Mouse (Mus musculus) forebrain, embryonic 16.5 days (tissue): ENCODE data around the gene Lmnb2. TPM values are rescaled to one million over a fixed set of nuclear protein-coding genes. Genes with fewer than 3 reads are reported as not detected.

Experiments used
- ATAC-seq: fragments of 200-750 bp; cut with Nextera tagmentation; 2 replicates; pipeline ENCODE4 v1.8.0; 2017; ENCODE audit warnings: mild to moderate bottlenecking, moderate library complexity
- H3K27ac ChIP-seq: fragments of 300-500 bp; sonication (generic); 2 replicates; pipeline ENCODE4 v1.5.1; 2014; ENCODE audit warnings: low read length, control low read depth
- H3K27me3 ChIP-seq: fragments of 300-500 bp; sonication (generic); replicated peaks from 2 replicates; pipeline ENCODE4 v1.6.1; 2014; ENCODE audit warnings: low read length; ENCODE audit not compliant: control insufficient read depth, insufficient read depth
- H3K36me3 ChIP-seq: fragments of 300-500 bp; sonication (generic); 2 replicates; pipeline ENCODE4 v1.6.1; 2014; ENCODE audit not compliant: control insufficient read depth, insufficient read depth
- H3K4me1 ChIP-seq: fragments of 300-500 bp; sonication (generic); replicated peaks from 2 replicates; pipeline ENCODE4 v1.6.1; 2014; ENCODE audit warnings: low read length; ENCODE audit not compliant: control insufficient read depth, insufficient read depth
- H3K4me2 ChIP-seq: fragments of 300-500 bp; sonication (generic); 2 replicates; pipeline ENCODE4 v1.6.1; 2014; ENCODE audit warnings: mild to moderate bottlenecking, low read length, control low read depth
- H3K4me3 ChIP-seq: fragments of 300-500 bp; sonication (generic); replicated peaks from 2 replicates; pipeline ENCODE4 v1.5.1; 2014; ENCODE audit warnings: mild to moderate bottlenecking, low read length, control low read depth
- H3K9ac ChIP-seq: fragments of 300-500 bp; sonication (generic); replicated peaks from 2 replicates; pipeline ENCODE4 v1.6.1; 2014; ENCODE audit warnings: low read depth, low read length, control low read depth
- H3K9me3 ChIP-seq: fragments of 300-500 bp; sonication (generic); 2 replicates; pipeline ENCODE4 v1.6.1; 2016; ENCODE audit warnings: low read length; ENCODE audit not compliant: control insufficient read depth
- WGBS: fragments of 180-500 bp; shearing (Covaris S2); extraction: QIAGEN DNeasy Blood & Tissue Kit; methylation state at CpG from one replicate; pipeline ENCODE4 v1.1.7; 2014; 5-methylcytosine and 5-hydroxymethylcytosine counted together
- polyA plus RNA-seq: library from polyadenylated mRNA; unstranded; fragments of >200 nt; fragmentation: Nextera tagmentation; extraction: Ambion mirVana; gene quantifications from 2 replicates; pipeline ENCODE4 v1.2.1, GENCODE M21; 2015

The Lmnb2 gene
- polyA plus RNA-seq, 1 experiment from 2014 or later = 59.8 TPM

GRCm38 (mm10) chr10:80856267-80856666 lies 61.8 kb downstream of the Lmnb2 start:
- H3K4me1 ChIP-seq = peaks cover 30% of the 10 kb centered on the region

GRCm38 (mm10) chr10:80855749-80856073 lies 62.3 kb downstream of the Lmnb2 start:
- Histone ChIP-seq H3K27ac (no peak overlapping the region), H3K4me1 (peaks cover 30% of the 10 kb centered on the region), H3K9ac (peak overlapping the region; percentile 84), H3K4me3 (peak overlapping the region; percentile 69), H3K36me3 (peaks cover 16% of the 10 kb centered on the region), H3K9me3 (no peaks in the 10 kb centered on the region), H3K27me3 (no peaks in the 10 kb centered on the region), H3K4me2 (peak overlapping the region; percentile 99)
- ATAC-seq = no peak
- 25% methylated on average over 11 of the region's 11 CpGs for WGBS

More at GRCm38 (mm10) chr10:80856267-80856666, 61.8 kb downstream of the Lmnb2 start:
- no peak overlapping the region for H3K9ac ChIP-seq
- ATAC-seq = no peak
- peaks cover 13% of the 10 kb centered on the region for H3K36me3 ChIP-seq
- H3K27me3 ChIP-seq = no peaks in the 10 kb centered on the region
- WGBS = 64% methylated on average over 3 of the region's 3 CpGs
- no peak overlapping the region for H3K27ac ChIP-seq
- H3K9me3 ChIP-seq = no peaks in the 10 kb centered on the region
- peak overlapping the region; percentile 99 for H3K4me2 ChIP-seq
- peak overlapping the region; percentile 69; the same call in 1 of the 2 replicates for H3K4me3 ChIP-seq

- ATAC-seq = peak; percentile 88
- Histone ChIP-seq H3K36me3 (peaks cover 16% of the 10 kb centered on the region), H3K9ac (peak within 1 kb of the TSS; percentile 84), H3K27ac (peak within 1 kb of the TSS; percentile 78), H3K4me1 (peaks cover 30% of the 10 kb centered on the region), H3K4me3 (peak within 1 kb of the TSS; percentile 69), H3K27me3 (no peaks in the 10 kb centered on the region), H3K9me3 (no peaks in the 10 kb centered on the region), H3K4me2 (peak within 1 kb of the TSS; percentile 99)
- under 1% methylated on average over 81 of the region's 81 CpGs for WGBS
Observed at GRCm38 (mm10) chr10:80854913-80855748, 62.9 kb downstream of the Lmnb2 start, which contains the start of the genes Lsm7 and Sppl2b. Lsm7 (minus strand) TSS chr10:80855209. Sppl2b (plus strand) TSS chr10:80855275.

Other genes with a start within 250 kb of the Lmnb2 start
- gene Mknk2, start 240.1 kb downstream of the Lmnb2 start, polyA plus RNA-seq = 57.1 and 61.2 TPM in 2 replicates
- 56.9 and 59.4 TPM in 2 replicates for gene Mob3a, start 216.3 kb downstream of the Lmnb2 start, polyA plus RNA-seq
- 32.5 and 44.1 TPM in 2 replicates for gene Izumo4, start 216.1 kb downstream of the Lmnb2 start, polyA plus RNA-seq
- gene Ap3d1, start 176.0 kb downstream of the Lmnb2 start, polyA plus RNA-seq = 101 and 102 TPM in 2 replicates
- 17.4 and 22.5 TPM in 2 replicates for gene Dot1l, start 163.0 kb downstream of the Lmnb2 start, polyA plus RNA-seq
- gene Sf3a2, start 120.0 kb downstream of the Lmnb2 start, polyA plus RNA-seq = 62.6 and 65.1 TPM in 2 replicates
- 129 and 143 TPM in 2 replicates for gene Plekhj1, start 119.6 kb downstream of the Lmnb2 start, polyA plus RNA-seq
- 0.15 TPM in 1 of 2 replicates, not detected in the other for gene Amh, start 113.0 kb downstream of the Lmnb2 start, polyA plus RNA-seq
- not detected in 2 replicates for gene Jsrp1, start 104.7 kb downstream of the Lmnb2 start, polyA plus RNA-seq
- gene Oaz1, start 91.6 kb downstream of the Lmnb2 start, polyA plus RNA-seq = 1,342 and 1,351 TPM in 2 replicates
- 6.0 and 9.3 TPM in 2 replicates for gene Lingo3, start 74.2 kb downstream of the Lmnb2 start, polyA plus RNA-seq
- gene Lsm7, start 63.0 kb downstream of the Lmnb2 start, polyA plus RNA-seq = 223 and 228 TPM in 2 replicates
- gene Sppl2b, start 63.0 kb downstream of the Lmnb2 start, polyA plus RNA-seq = 64.9 and 78.6 TPM in 2 replicates
- gene Tmprss9, start 46.4 kb downstream of the Lmnb2 start, polyA plus RNA-seq = 0.24 and 0.25 TPM in 2 replicates
- gene Timm13, start 17.3 kb downstream of the Lmnb2 start, polyA plus RNA-seq = 298 and 299 TPM in 2 replicates
- gene Gadd45b, start 11.8 kb upstream of the Lmnb2 start, polyA plus RNA-seq = 5.8 and 7.0 TPM in 2 replicates
- 41.0 and 47.4 TPM in 2 replicates for gene Gng7, start 96.7 kb upstream of the Lmnb2 start, polyA plus RNA-seq
- gene Diras1, start 107.4 kb upstream of the Lmnb2 start, polyA plus RNA-seq = 37.6 and 45.4 TPM in 2 replicates
- gene Slc39a3, start 119.2 kb upstream of the Lmnb2 start, polyA plus RNA-seq = 48.1 and 54.0 TPM in 2 replicates
- gene Sgta, start 141.9 kb upstream of the Lmnb2 start, polyA plus RNA-seq = 325 and 344 TPM in 2 replicates
- 69.4 and 70.4 TPM in 2 replicates for gene Thop1, start 151.8 kb upstream of the Lmnb2 start, polyA plus RNA-seq
- 0.17 and 0.66 TPM in 2 replicates for gene Creb3l3, start 180.6 kb upstream of the Lmnb2 start, polyA plus RNA-seq
- 210 and 213 TPM in 2 replicates for gene Map2k2, start 187.7 kb upstream of the Lmnb2 start, polyA plus RNA-seq
- 11.6 and 11.8 TPM in 2 replicates for gene Zbtb7a, start 217.0 kb upstream of the Lmnb2 start, polyA plus RNA-seq
- gene Pias4, start 249.7 kb upstream of the Lmnb2 start, polyA plus RNA-seq = 48.5 and 62.7 TPM in 2 replicates